Mouse (Mus musculus) heart, embryonic 13.5 days (tissue): ENCODE measurements around the gene Slf1. TPM values are rescaled to one million over a fixed set of nuclear protein-coding genes. Genes with fewer than 3 reads are reported as not detected.
"Not testable (repeated sequence)": the region's sequence is repeated elsewhere in the genome, so short reads cannot be mapped to it uniquely, and the experiment has no call there.

Experiments
- ATAC-seq: fragments of 200-750 bp; cut with Nextera tagmentation; 2 replicates; pipeline ENCODE4 v1.8.0; 2017; ENCODE audit warnings: moderate TSS enrichment; ENCODE audit not compliant: insufficient number of reproducible peaks, low FRiP score, low TSS enrichment; ENCODE audit errors: extremely low read depth
- H3K27ac ChIP-seq: fragments of 300-500 bp; sonication (generic); replicated peaks from 2 replicates; pipeline ENCODE4 v1.5.1; 2015; ENCODE audit warnings: moderate library complexity, mild to moderate bottlenecking, inconsistent platforms
- H3K27me3 ChIP-seq: fragments of 300-500 bp; sonication (generic); replicated peaks from 2 replicates; pipeline ENCODE4 v1.6.1; 2015; ENCODE audit warnings: mild to moderate bottlenecking, inconsistent platforms
- H3K36me3 ChIP-seq: fragments of 300-500 bp; sonication (generic); 2 replicates; pipeline ENCODE4 v1.6.1; 2015; ENCODE audit warnings: mild to moderate bottlenecking, inconsistent platforms
- H3K4me1 ChIP-seq: fragments of 300-500 bp; sonication (generic); 2 replicates; pipeline ENCODE4 v1.6.1; 2015; ENCODE audit warnings: inconsistent platforms
- H3K4me2 ChIP-seq: fragments of 300-500 bp; sonication (generic); 2 replicates; pipeline ENCODE4 v1.6.1; 2015; ENCODE audit warnings: inconsistent platforms, mild to moderate bottlenecking, moderate library complexity
- H3K4me3 ChIP-seq: fragments of 300-500 bp; sonication (generic); 2 replicates; pipeline ENCODE4 v1.5.1; 2015; ENCODE audit warnings: moderate library complexity, mild to moderate bottlenecking, inconsistent platforms
- H3K9ac ChIP-seq: fragments of 300-500 bp; sonication (generic); 2 replicates; pipeline ENCODE4 v1.6.1; 2015; ENCODE audit warnings: inconsistent platforms, mild to moderate bottlenecking, moderate library complexity
- H3K9me3 ChIP-seq: fragments of 300-500 bp; sonication (generic); 2 replicates; pipeline ENCODE4 v1.6.1; 2016; ENCODE audit warnings: inconsistent platforms
- WGBS: fragments of 180-500 bp; shearing (Covaris S2); methylation state at CpG from one replicate; pipeline ENCODE4 v1.1.7; 2015; ENCODE audit warnings: mixed read lengths; 5-methylcytosine and 5-hydroxymethylcytosine counted together
- polyA plus RNA-seq: library from polyadenylated mRNA; unstranded; fragments of >200 nt; fragmentation: Nextera tagmentation; extraction: Ambion mirVana; gene quantifications from 2 replicates; pipeline ENCODE4 v1.2.1, GENCODE M21; 2015

Gene Slf1
- polyA plus RNA-seq = 24.4 and 24.5 TPM in 2 replicates

DNA sequence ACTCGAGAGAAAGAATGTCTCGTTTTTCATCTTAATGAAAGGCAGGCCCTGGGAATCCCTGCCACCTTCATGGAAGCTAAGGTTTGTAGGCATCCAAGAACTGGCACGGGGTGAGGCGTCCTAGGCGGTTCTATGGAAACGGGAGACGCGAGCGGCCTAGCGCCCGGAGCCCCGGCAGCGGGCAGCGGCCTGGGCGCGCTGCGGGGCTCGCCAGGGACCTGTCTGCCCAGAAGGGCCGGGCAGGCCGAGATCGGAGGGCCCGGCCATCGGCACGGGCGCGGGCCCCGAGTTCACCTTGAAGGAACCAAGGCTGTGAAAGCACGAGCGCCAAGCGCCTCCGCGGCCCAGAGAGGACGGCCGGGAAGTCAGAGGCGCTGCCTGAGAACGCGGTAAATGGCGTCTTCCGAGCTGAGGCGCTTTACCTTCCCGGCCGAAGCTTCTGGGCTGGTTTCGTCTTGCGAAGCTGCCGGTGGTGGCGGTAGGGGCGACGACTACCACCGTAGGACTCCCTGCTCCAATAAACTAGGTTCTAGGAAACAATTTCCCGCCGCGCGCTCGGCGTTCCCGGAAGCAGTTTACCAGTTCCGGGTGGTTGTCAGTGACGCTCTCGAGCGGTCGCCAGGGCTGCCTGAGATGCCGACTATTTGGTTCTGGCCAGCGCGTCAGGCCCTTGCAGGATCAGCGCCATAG, at the start of gene Slf1, which contains the start of gene 2210408I21Rik:
Gene Slf1, minus strand, starts transcription at position 543 of the 690 bp plus-strand sequence.
Gene 2210408I21Rik, plus strand, starts transcription at position 610 of the 690 bp plus-strand sequence.
- Histone ChIP-seq H3K27me3 (no peaks in the 10 kb centered on the region), H3K4me3 (peak within 1 kb of the TSS; percentile 99), H3K4me2 (peak within 1 kb of the TSS; percentile 77), H3K4me1 (peaks cover 12% of the 10 kb centered on the region), H3K36me3 (no peaks in the 10 kb centered on the region), H3K9me3 (no peaks in the 10 kb centered on the region), H3K27ac (peak within 1 kb of the TSS; percentile 90), H3K9ac (peak within 1 kb of the TSS; percentile 95)
- peak; percentile 80 for ATAC-seq
- WGBS = under 1% methylated on average over 65 of the region's 65 CpGs

DNA sequence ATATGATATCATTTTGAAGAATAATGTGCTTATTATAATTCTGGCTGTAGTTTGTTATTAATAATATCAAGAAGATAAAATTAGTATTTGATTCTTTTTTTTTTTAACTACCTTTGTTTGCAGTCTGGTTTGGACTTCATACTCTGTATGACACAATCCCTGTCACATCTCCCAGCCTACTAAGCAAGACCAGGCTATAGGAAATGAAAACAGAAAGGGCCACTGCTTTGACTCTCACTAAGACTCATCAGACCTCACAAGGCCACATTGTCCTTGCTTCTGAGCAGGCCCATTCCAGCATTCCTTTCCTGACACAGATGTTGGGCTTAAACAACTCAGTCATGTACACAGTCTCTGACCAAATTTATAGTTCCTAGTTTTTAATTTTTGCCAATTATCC, 42.7 kb upstream of the Slf1 start:
- Histone ChIP-seq H3K36me3 (no peaks in the 10 kb centered on the region), H3K4me2 (no peak overlapping the region), H3K9me3 (no peaks in the 10 kb centered on the region), H3K27ac (no peak overlapping the region), H3K9ac (no peak overlapping the region), H3K4me1 (no peaks in the 10 kb centered on the region), H3K4me3 (no peak overlapping the region), H3K27me3 (no peaks in the 10 kb centered on the region)
- ATAC-seq = no peak

DNA sequence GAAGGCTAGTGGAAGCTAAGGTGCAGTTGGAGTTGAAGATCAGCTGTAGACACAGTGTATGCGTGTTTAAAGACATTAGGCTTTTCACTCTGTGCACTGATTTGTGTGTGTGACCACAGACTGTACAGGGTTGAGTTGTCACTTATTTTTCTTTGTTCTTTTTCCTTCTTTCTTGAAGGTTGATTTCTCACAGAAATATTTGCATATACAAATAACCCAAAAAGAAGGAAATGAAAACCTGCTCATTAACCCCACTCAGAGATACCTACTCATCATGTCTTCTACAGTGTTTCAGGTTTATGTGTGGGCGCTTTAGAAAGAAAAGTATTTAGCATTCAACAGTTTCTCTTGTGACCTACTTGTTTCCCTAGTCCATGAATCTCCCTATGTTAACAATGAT, 5.6 kb upstream of the Slf1 start:
- WGBS = 84% methylated on average over 2 of the region's 2 CpGs
- Histone ChIP-seq H3K36me3 (no peaks in the 10 kb centered on the region), H3K4me2 (no peak overlapping the region), H3K27ac (no peak overlapping the region), H3K27me3 (no peaks in the 10 kb centered on the region), H3K4me1 (peaks cover 7% of the 10 kb centered on the region), H3K9me3 (no peaks in the 10 kb centered on the region), H3K9ac (no peak overlapping the region), H3K4me3 (no peak overlapping the region)
- ATAC-seq = no peak

DNA sequence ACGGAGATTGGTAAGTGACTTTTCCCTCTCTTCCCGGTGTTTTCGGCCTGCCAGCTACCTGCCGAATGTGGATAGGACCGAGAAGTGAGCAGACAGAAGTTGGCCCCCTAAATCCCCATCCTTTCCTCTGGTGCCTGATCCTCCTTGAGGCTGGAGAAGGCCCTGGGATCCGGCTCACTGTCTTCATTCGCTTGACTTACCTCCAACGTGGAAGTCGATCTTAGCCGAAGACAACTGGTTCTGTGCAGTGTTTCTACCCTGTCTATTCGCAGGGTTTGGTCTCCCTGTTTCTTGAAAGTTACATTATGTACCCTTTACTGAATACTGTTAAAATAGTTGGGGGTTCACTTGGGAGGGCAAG, 328 bp upstream of the Slf1 start:
- no peaks in the 10 kb centered on the region for H3K36me3 ChIP-seq
- peak overlapping the region; percentile 77 for H3K4me2 ChIP-seq
- no peak for ATAC-seq
- peak overlapping the region; percentile 95 for H3K9ac ChIP-seq
- H3K4me3 ChIP-seq = peak overlapping the region; percentile 99
- peak overlapping the region; percentile 90 for H3K27ac ChIP-seq
- H3K27me3 ChIP-seq = no peaks in the 10 kb centered on the region
- H3K9me3 ChIP-seq = no peaks in the 10 kb centered on the region
- under 1% methylated on average over 11 of the region's 11 CpGs for WGBS
- H3K4me1 ChIP-seq = peaks cover 12% of the 10 kb centered on the region

DNA sequence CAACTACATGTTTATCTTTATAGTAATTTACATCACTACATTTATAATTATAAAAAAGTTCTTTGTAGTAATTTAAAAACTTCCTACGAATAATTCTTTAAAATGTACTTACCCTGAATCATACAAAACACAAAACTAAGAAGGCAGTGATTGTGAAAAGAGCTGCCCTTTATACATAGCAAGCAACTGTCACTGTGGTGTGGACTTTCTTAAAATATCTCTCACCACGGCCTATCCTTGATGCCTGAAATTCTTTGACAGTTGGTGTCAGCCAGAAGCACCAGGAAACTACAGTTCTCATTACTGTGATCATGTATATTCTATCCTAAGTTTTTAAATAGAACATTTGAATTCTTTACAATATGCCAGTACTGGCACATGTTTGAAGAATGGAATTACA, 4.1 kb downstream of the Slf1 start:
- Histone ChIP-seq H3K4me1 (peaks cover 7% of the 10 kb centered on the region), H3K27ac (peak overlapping the region; percentile 42; the same call in 1 of the 2 replicates), H3K9ac (no peak overlapping the region), H3K9me3 (no peaks in the 10 kb centered on the region), H3K4me3 (no peak overlapping the region), H3K36me3 (no peaks in the 10 kb centered on the region), H3K4me2 (no peak overlapping the region), H3K27me3 (no peaks in the 10 kb centered on the region)
- no peak for ATAC-seq
- WGBS = 47% methylated on average over 2 of the region's 2 CpGs

DNA sequence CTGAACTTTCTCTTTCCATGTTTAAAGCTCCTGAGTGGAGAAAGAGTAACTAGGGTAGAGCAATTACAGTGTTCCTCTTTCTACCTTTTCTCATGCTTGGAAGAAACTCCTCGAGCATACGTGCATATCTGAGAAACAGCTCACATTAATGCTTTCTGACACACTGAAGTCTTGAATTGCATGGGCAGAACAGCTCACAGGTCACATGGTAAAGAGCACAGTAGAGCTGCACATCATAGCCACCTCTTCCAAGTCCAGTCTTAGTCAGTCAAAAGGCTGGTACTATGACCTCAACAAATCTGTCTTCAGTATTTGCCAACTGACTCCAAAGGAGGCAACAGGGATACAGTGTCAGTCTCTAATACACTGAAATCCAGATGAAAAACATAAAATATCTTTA, 7.0 kb downstream of the Slf1 start:
- Histone ChIP-seq H3K4me2 (no peak overlapping the region), H3K4me3 (no peak overlapping the region), H3K9me3 (no peaks in the 10 kb centered on the region), H3K27me3 (no peaks in the 10 kb centered on the region), H3K27ac (no peak overlapping the region), H3K9ac (no peak overlapping the region), H3K4me1 (peaks cover 2% of the 10 kb centered on the region; the same call in 1 of the 2 replicates), H3K36me3 (peaks cover 18% of the 10 kb centered on the region)
- ATAC-seq = no peak
- 88% methylated on average over 2 of the region's 2 CpGs for WGBS

DNA sequence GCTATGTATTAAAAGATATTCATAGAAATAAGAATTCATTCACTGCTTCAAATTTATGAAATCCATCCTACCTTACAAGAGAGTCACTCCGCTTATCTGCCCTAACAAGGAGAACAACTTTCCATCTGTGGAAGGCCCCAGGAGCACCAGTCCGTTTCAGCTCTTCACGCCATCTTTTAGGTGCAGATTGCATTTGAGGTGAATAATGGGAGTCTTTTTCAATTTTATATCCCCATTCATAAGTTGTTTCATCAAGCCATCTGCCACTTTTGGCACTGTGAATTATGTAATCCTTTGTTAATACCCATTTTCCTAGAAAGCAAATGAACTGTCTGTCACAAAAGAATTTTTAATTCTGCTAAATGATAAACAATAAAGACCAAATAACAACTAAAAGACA, 10.1 kb downstream of the Slf1 start:
- Histone ChIP-seq H3K9me3 (no peaks in the 10 kb centered on the region), H3K4me2 (no peak overlapping the region), H3K4me3 (no peak overlapping the region), H3K4me1 (no peaks in the 10 kb centered on the region), H3K27ac (no peak overlapping the region), H3K9ac (no peak overlapping the region), H3K27me3 (no peaks in the 10 kb centered on the region), H3K36me3 (peaks cover 25% of the 10 kb centered on the region)
- ATAC-seq = no peak
- 93% methylated on average over 3 of the region's 3 CpGs for WGBS

DNA sequence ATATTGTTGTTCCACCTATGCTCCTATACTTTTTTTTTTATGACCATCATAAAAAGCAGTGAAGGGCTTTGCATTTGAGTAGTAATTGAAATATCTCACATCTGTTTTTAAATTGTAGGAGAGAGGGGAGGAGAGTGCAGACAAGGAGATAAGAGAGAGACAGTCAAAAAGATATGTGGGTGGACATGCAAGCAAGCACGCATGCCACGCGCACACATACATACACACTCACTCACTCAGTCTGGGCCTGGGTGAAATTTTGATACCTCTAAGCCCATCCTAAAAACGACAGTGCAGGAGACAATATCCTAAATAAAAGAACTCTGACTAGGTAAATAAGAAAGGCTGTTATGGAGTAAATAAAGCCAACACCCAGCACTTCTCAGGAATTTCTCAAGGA, 16.6 kb downstream of the Slf1 start:
- Histone ChIP-seq H3K9me3 (no peaks in the 10 kb centered on the region), H3K9ac (no peak overlapping the region), H3K27me3 (no peaks in the 10 kb centered on the region), H3K4me3 (no peak overlapping the region), H3K36me3 (peaks cover 9% of the 10 kb centered on the region; the same call in 1 of the 2 replicates), H3K27ac (no peak overlapping the region), H3K4me2 (no peak overlapping the region), H3K4me1 (no peaks in the 10 kb centered on the region)
- ATAC-seq = no peak
- WGBS = 90% methylated on average over 4 of the region's 4 CpGs

DNA sequence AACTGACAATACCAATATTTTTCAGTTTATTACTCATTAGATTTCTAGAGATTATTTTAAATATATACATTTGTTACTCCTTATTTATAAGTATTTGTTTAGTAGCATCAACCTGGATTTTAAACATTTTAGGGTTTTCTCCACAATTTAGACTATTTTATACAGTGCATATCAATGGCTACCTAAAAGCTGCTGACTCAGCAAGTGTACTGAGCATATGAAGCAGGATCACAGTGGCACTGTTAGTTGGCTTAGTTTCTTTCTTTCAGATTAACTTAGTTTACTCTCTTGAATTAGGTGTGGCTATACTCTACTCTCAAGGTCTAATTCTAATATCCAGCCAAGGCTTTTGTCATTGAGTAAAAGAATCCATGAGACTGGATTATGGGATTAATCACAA, 27.5 kb downstream of the Slf1 start:
- Histone ChIP-seq H3K4me3 (no peak overlapping the region), H3K36me3 (peaks cover 17% of the 10 kb centered on the region), H3K27me3 (no peaks in the 10 kb centered on the region), H3K9me3 (no peaks in the 10 kb centered on the region), H3K4me2 (no peak overlapping the region), H3K4me1 (no peaks in the 10 kb centered on the region), H3K27ac (no peak overlapping the region), H3K9ac (no peak overlapping the region)
- ATAC-seq = no peak

DNA sequence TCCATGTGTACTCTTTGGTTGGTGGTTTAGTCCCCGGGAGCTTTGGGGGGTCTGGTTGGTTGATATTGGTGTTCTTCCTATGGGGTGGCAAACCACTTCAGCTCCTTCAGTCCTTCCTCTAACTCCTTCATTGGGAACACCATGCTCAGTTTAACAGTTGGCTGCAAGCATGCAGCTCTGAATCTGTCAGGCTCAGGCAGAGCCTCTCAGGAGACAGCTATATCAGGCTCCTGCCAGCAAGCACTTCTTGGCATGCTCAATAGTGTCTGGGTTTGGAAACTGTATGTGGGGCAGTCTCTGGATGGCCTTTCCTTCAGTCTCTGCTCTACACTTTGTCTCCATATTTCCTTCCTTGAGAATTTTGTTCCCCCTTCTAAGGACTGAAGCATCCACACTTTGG, 42.4 kb downstream of the Slf1 start:
- not testable (repeated sequence) for H3K27ac ChIP-seq, H3K9ac ChIP-seq, H3K27me3 ChIP-seq, H3K4me3 ChIP-seq, H3K4me1 ChIP-seq, H3K4me2 ChIP-seq, ATAC-seq, H3K9me3 ChIP-seq
- 96% methylated on average over 1 of the region's 1 CpGs for WGBS
- H3K36me3 ChIP-seq = peaks cover 36% of the 10 kb centered on the region

DNA sequence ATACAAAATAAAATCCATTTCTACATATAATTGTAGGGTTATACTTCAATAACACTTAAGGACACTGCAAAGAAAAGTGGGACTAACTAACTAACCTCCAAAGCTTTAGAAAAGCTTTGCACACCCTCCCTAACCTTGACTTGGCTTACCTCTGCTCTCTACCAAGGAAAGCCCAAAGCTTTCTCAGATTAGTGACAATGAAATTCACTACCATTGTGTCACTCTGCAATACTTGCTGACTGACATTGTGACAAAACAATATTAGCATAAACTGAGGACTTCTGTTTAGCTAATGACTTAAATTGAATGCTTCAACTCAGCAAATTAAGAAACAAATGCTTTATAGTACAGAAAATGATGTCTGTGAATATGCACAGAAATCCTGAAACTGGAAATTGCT, 63.2 kb downstream of the Slf1 start:
- H3K27me3 ChIP-seq = no peaks in the 10 kb centered on the region
- H3K9ac ChIP-seq = no peak overlapping the region
- no peaks in the 10 kb centered on the region for H3K4me1 ChIP-seq
- H3K27ac ChIP-seq = no peak overlapping the region
- no peak for ATAC-seq
- no peak overlapping the region for H3K4me3 ChIP-seq
- H3K4me2 ChIP-seq = no peak overlapping the region
- peaks cover 30% of the 10 kb centered on the region for H3K36me3 ChIP-seq
- H3K9me3 ChIP-seq = peaks cover 7% of the 10 kb centered on the region

DNA sequence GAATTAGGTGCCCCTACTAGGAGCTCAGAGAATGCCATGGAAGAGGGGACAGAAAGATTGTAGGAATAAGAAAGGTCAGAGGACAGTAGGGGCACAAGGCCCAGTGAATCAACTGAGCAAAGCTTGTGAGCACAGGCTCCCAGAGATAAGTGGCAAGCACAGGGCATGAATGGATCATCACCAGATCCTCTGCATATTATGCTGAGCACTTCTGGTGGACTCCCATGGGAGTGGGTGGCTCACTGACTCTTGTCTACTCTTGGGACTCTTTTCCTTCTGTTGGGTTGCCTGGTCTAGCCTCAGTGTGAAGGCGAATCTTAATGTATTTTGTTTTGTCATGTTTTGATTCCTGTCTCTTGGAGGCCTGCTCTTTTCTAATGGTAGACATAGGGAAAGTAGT, 66.4 kb downstream of the Slf1 start:
- no peak for ATAC-seq
- H3K4me2 ChIP-seq = no peak overlapping the region
- WGBS = 87% methylated on average over 1 of the region's 1 CpGs
- H3K27me3 ChIP-seq = no peaks in the 10 kb centered on the region
- peaks cover 16% of the 10 kb centered on the region; the same call in 1 of the 2 replicates for H3K36me3 ChIP-seq
- no peak overlapping the region for H3K4me3 ChIP-seq
- H3K4me1 ChIP-seq = no peaks in the 10 kb centered on the region
- no peak overlapping the region for H3K9ac ChIP-seq
- H3K27ac ChIP-seq = no peak overlapping the region
- no peaks in the 10 kb centered on the region for H3K9me3 ChIP-seq
